Mouse (Mus musculus) urinary bladder, postnatal 10 days (tissue): ENCODE results near the gene Cacng4.

ENCODE experiments used
- DNase-seq: peaks from one replicate; pipeline ENCODE4 v3.0.0; 2022; ENCODE audit warnings: low spot score

Cacng4 gene

GRCm38 (mm10) chr11:107720264-107721021 is 73.9 kb downstream of the Cacng4 start:
- no peak for DNase-seq

GRCm38 (mm10) chr11:107716332-107716938 is 77.9 kb downstream of the Cacng4 start, which contains the start of gene Cacng1:
Gene Cacng1 (minus strand): TSS chr11:107716522.
- DNase-seq, result no peak

GRCm38 (mm10) chr11:107714368-107714767 is 80.0 kb downstream of the Cacng4 start:
- no peak for DNase-seq

GRCm38 (mm10) chr11:107710379-107710778 is 84.0 kb downstream of the Cacng4 start:
- DNase-seq, result no peak

- DNase-seq, result no peak
Observed at GRCm38 (mm10) chr11:107707897-107708610, 86.3 kb downstream of the Cacng4 start.

- DNase-seq, result no peak
Observed at GRCm38 (mm10) chr11:107705476-107706074, 88.8 kb downstream of the Cacng4 start.

GRCm38 (mm10) chr11:107705060-107705459 is 89.3 kb downstream of the Cacng4 start:
- no peak for DNase-seq

GRCm38 (mm10) chr11:107703272-107704134 is 90.9 kb downstream of the Cacng4 start:
- DNase-seq, result no peak

- no peak for DNase-seq
Observed at GRCm38 (mm10) chr11:107699967-107700366, 94.4 kb downstream of the Cacng4 start.

GRCm38 (mm10) chr11:107693338-107693737 is 101.0 kb downstream of the Cacng4 start:
- DNase-seq, result no peak

GRCm38 (mm10) chr11:107691569-107691968 is 102.8 kb downstream of the Cacng4 start:
- no peak for DNase-seq

- no peak for DNase-seq
Observed at GRCm38 (mm10) chr11:107688480-107688879, 105.9 kb downstream of the Cacng4 start.

- DNase-seq, result no peak
Observed at GRCm38 (mm10) chr11:107686290-107686689, 108.1 kb downstream of the Cacng4 start.

- DNase-seq, result no peak
Observed at GRCm38 (mm10) chr11:107683544-107684465, 110.6 kb downstream of the Cacng4 start.

- no peak for DNase-seq
Observed at GRCm38 (mm10) chr11:107682694-107683355, 111.5 kb downstream of the Cacng4 start.
